Mouse (Mus musculus) heart, postnatal 0 days (tissue): ENCODE results near the gene Arhgap15.

Experiments
- CTCF ChIP-seq: IDR thresholded peaks from 2 replicates; pipeline ENCODE4 v1.5.1; 2016; ENCODE audit warnings: antibody characterized with exemption, control low read depth, low read depth
- EP300 ChIP-seq: IDR thresholded peaks from 2 replicates; pipeline ENCODE4 v1.6.1; 2016; ENCODE audit warnings: antibody characterized with exemption, low read depth

DNA sequence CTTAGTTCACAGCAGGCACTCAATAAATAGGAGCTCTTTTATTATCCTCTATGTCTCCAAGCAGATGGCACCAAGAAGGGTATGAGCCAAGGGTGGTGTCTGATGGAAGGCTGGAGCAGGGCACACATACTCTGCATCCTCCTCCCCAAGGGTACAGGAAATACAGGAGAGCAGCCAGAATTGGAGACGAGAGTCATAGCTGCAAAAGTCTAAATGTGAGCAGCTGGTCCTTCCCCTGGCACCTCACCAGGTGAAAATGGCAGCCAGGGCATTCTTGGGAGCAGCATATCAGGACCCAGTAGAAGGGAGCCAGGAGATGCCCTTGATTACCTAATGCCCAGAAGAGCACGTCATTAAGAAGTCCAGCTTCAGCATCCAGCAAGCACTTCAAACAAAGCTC lies 320.3 kb downstream of the Arhgap15 start:
- no peak for TF ChIP-seq CTCF
- TF ChIP-seq EP300 = no peak
